Comparison of ENCODE assay signal across 10 mouse cellular contexts in genomic region chr5:143125601-143126000, GRCm38 (mm10). TPM values are rescaled to one million over a fixed set of nuclear protein-coding genes. Genes with fewer than 3 reads are reported as not detected.
DNase-seq lines count a peak whose midpoint lies in the region; ATAC-seq and TF ChIP-seq lines count a peak whose summit lies in the region.
"Had no signal": no experiment of that assay in that cellular context is flagged by ENCODE, and none has a peak within 500 bp of the region (broad histone marks: within the 10 kb centered on the region; RNA-seq: fewer than 3 reads in every experiment).

No protein-coding gene starts in this region.

- H3K27me3 ChIP-seq in forebrain, embryonic 12.5 days, result no peaks in the 10 kb centered on the region
- no peaks in the 10 kb centered on the region for H3K27me3 ChIP-seq in hindbrain, embryonic 10.5 days (ENCODE audit: insufficient read depth, poor library complexity, severe bottlenecking)
- H3K27me3 ChIP-seq in cerebellum, adult 2 months (ENCODE audit: control insufficient read depth, insufficient read depth, low read length), result no peaks in the 10 kb centered on the region

- peaks cover 6% of the 10 kb centered on the region for H3K4me1 ChIP-seq in forebrain, embryonic 12.5 days
- H3K4me1 ChIP-seq in hindbrain, embryonic 10.5 days (replicated peaks), result peaks cover 14% of the 10 kb centered on the region
- peaks cover 10% of the 10 kb centered on the region for H3K4me1 ChIP-seq in cerebellum, adult 2 months (ENCODE audit: control insufficient read depth, insufficient read depth, low read length)

- H3K4me3 ChIP-seq in forebrain, embryonic 12.5 days (replicated peaks), result no peak overlapping the region
- H3K4me3 ChIP-seq in hindbrain, embryonic 10.5 days, result no peak overlapping the region
- no peak overlapping the region for H3K4me3 ChIP-seq in cerebellum, adult 2 months (replicated peaks; ENCODE audit: insufficient read depth, low read depth, low read length)

- no peak for TF ChIP-seq POLR2A in cerebellum, adult 2 months (IDR thresholded peaks at IDR 0.05; ENCODE audit: borderline replicate concordance, insufficient read depth, low read length)

- H3K27ac ChIP-seq in forebrain, embryonic 12.5 days, result peak overlapping the region; percentile 78
- peak overlapping the region; percentile 40; the same call in 1 of the 2 replicates for H3K27ac ChIP-seq in hindbrain, embryonic 10.5 days
- H3K27ac ChIP-seq in cerebellum, adult 2 months (ENCODE audit: insufficient read depth, low read length), result no peak overlapping the region
- H3K27ac ChIP-seq: macrophage had no signal

- H3K4me2 ChIP-seq in forebrain, embryonic 12.5 days, result no peak overlapping the region

- no peak for TF ChIP-seq CTCF in cerebellum, adult 2 months (IDR thresholded peaks at IDR 0.05; ENCODE audit: borderline replicate concordance, insufficient read depth, low read depth, low read length)

- 38% methylated on average over 7 of the region's 7 CpGs for WGBS in forebrain, embryonic 12.5 days
- 39% methylated on average over 7 of the region's 7 CpGs for WGBS in hindbrain, embryonic 10.5 days
- 37% methylated on average over 7 of the region's 7 CpGs for WGBS in cerebellum, adult 2 months

- H3K9me3 ChIP-seq in forebrain, embryonic 12.5 days, result peaks cover 3% of the 10 kb centered on the region; the same call in 1 of the 2 replicates
- H3K9me3 ChIP-seq in hindbrain, embryonic 10.5 days, result peaks cover 10% of the 10 kb centered on the region

- no peak overlapping the region for H3K9ac ChIP-seq in forebrain, embryonic 12.5 days

- ATAC-seq in forebrain, embryonic 12.5 days (ENCODE audit: low FRiP score), result peak; percentile 65

- DNase-seq in hindbrain, embryonic 10.5 days (ENCODE audit: low spot score), result no peak
- peak; percentile 9 to 39 for DNase-seq in left cerebral cortex, adult 18-20 months (ENCODE audit: low spot score in 2 of 2)
- DNase-seq in right cerebral cortex, postnatal 10 days (ENCODE audit: low spot score in 2 of 2), result peak; percentile 74 to 79
- no peak for DNase-seq in cerebellum, adult 2 months
- DNase-seq in c-Kit-positive CD71-positive TER-119-positive erythroid progenitor cells, embryonic 14.5 days (ENCODE audit: low spot score), result no peak
- no peak for DNase-seq in urinary bladder, adult 2 months (ENCODE audit: low spot score)
- DNase-seq: kidney, postnatal 4 days had no signal

- no peaks in the 10 kb centered on the region for H3K36me3 ChIP-seq in forebrain, embryonic 12.5 days (replicated peaks)
- H3K36me3 ChIP-seq in hindbrain, embryonic 10.5 days, result no peaks in the 10 kb centered on the region

RNA-seq across cellular contexts. Expression of gene Rnf216, which starts 12.8 kb away (rescaled TPM):
- 52.3 and 54.8 TPM in 2 replicates for polyA plus RNA-seq in forebrain, embryonic 12.5 days (2016; fragmentation: Nextera tagmentation; extraction: Ambion mirVana)
- 44.2 and 44.3 TPM in 2 replicates for polyA plus RNA-seq in hindbrain, embryonic 10.5 days (2016; fragmentation: Nextera tagmentation; extraction: Ambion mirVana)
- 10 to 100 TPM; 45.1 to 45.2 TPM for total RNA-seq in left cerebral cortex, adult 18-20 months (2021)
- 33.8 and 35.6 TPM in 2 replicates for polyA plus RNA-seq in cerebellum, adult 2 months (2012; rRNA removed)
- polyA plus RNA-seq in urinary bladder, adult 2 months (2012; rRNA removed), result 25.0 and 26.2 TPM in 2 replicates

RNA-seq across cellular contexts. Expression of gene Olfr718-ps1, which starts 21.8 kb away (rescaled TPM):
- polyA plus RNA-seq in forebrain, embryonic 12.5 days (2016; fragmentation: Nextera tagmentation; extraction: Ambion mirVana), result 0.05 TPM in 1 of 2 replicates, not detected in the other
- 0.04 and 0.08 TPM in 2 replicates for polyA plus RNA-seq in hindbrain, embryonic 10.5 days (2016; fragmentation: Nextera tagmentation; extraction: Ambion mirVana)
- under 1 TPM; 0.07 to 0.23 TPM for total RNA-seq in left cerebral cortex, adult 18-20 months (2021)
- polyA plus RNA-seq in cerebellum, adult 2 months (2012; rRNA removed), result not detected in 2 replicates
- polyA plus RNA-seq in urinary bladder, adult 2 months (2012; rRNA removed), result not detected in 2 replicates
- polyA plus RNA-seq: heart, embryonic 14.5 days; macrophage had no signal

RNA-seq across cellular contexts. Expression of gene Rbak, which starts 55.0 kb away (rescaled TPM):
- 17.5 and 17.9 TPM in 2 replicates for polyA plus RNA-seq in forebrain, embryonic 12.5 days (2016; fragmentation: Nextera tagmentation; extraction: Ambion mirVana)
- polyA plus RNA-seq in hindbrain, embryonic 10.5 days (2016; fragmentation: Nextera tagmentation; extraction: Ambion mirVana), result 13.3 and 13.7 TPM in 2 replicates
- total RNA-seq in left cerebral cortex, adult 18-20 months (2021), result 10 to 100 TPM; 11.8 to 13.6 TPM
- polyA plus RNA-seq in cerebellum, adult 2 months (2012; rRNA removed), result 13.3 and 13.8 TPM in 2 replicates
- polyA plus RNA-seq in urinary bladder, adult 2 months (2012; rRNA removed), result 11.7 TPM in 2 replicates

RNA-seq across cellular contexts. Expression of gene Spdye4b, which starts 55.2 kb away (rescaled TPM):
- polyA plus RNA-seq in forebrain, embryonic 12.5 days (2016; fragmentation: Nextera tagmentation; extraction: Ambion mirVana), result not detected in 2 replicates
- polyA plus RNA-seq in hindbrain, embryonic 10.5 days (2016; fragmentation: Nextera tagmentation; extraction: Ambion mirVana), result 0.07 TPM in 1 of 2 replicates, not detected in the other
- not detected for total RNA-seq in left cerebral cortex, adult 18-20 months (2021)
- polyA plus RNA-seq in cerebellum, adult 2 months (2012; rRNA removed), result not detected in 2 replicates
- not detected in 2 replicates for polyA plus RNA-seq in urinary bladder, adult 2 months (2012; rRNA removed)
- polyA plus RNA-seq: heart, embryonic 14.5 days; macrophage had no signal

Comparison
In these comparisons a context has a peak if more than half of its experiments do, and no peak if none do; other contexts are left out.
1. DNase-seq: peak in left cerebral cortex, adult 18-20 months (2 of 2) and right cerebral cortex, postnatal 10 days (2 of 2); none in hindbrain, embryonic 10.5 days (single experiment), cerebellum, adult 2 months (0 of 2), c-Kit-positive CD71-positive TER-119-positive erythroid progenitor cells, embryonic 14.5 days (single experiment) and urinary bladder, adult 2 months (single experiment).